Mouse (Mus musculus) olfactory bulb, adult 2 months (tissue): ENCODE data around the gene Cpox.

Experiments
- CTCF ChIP-seq: fragments of 200-500 bp; IDR thresholded peaks from 2 replicates; pipeline ENCODE4 v1.5.1; 2012; ENCODE audit warnings: low read depth, mild to moderate bottlenecking, low read length, moderate library complexity; ENCODE audit not compliant: insufficient read depth
- POLR2A ChIP-seq: fragments of 200-500 bp; IDR thresholded peaks from 2 replicates; pipeline ENCODE4 v1.6.1; 2012; ENCODE audit warnings: mild to moderate bottlenecking, low read depth, low read length, moderate library complexity; ENCODE audit not compliant: insufficient read depth

- TF ChIP-seq CTCF (no peak), POLR2A (no peak)
Measured at GRCm38 (mm10) chr16:58629736-58630135, 40.4 kb upstream of the Cpox start.
